Mouse (Mus musculus) cerebellum, adult (tissue): ENCODE measurements at regions not wholly inside any gene's neighbourhood (a gene's known extent, or its start where the extent isn't known, plus 50 kb on each side); places are given as distances from the start of the nearest gene placed in this dataset.

Experiments
- ATAC-seq: cut with Nextera tagmentation; 2 replicates; pipeline ENCODE4 v1.9.2; 2017; ENCODE audit warnings: mild to moderate bottlenecking, moderate library complexity, mixed read lengths; ENCODE audit not compliant: insufficient number of reproducible peaks, low FRiP score, low TSS enrichment

DNA sequence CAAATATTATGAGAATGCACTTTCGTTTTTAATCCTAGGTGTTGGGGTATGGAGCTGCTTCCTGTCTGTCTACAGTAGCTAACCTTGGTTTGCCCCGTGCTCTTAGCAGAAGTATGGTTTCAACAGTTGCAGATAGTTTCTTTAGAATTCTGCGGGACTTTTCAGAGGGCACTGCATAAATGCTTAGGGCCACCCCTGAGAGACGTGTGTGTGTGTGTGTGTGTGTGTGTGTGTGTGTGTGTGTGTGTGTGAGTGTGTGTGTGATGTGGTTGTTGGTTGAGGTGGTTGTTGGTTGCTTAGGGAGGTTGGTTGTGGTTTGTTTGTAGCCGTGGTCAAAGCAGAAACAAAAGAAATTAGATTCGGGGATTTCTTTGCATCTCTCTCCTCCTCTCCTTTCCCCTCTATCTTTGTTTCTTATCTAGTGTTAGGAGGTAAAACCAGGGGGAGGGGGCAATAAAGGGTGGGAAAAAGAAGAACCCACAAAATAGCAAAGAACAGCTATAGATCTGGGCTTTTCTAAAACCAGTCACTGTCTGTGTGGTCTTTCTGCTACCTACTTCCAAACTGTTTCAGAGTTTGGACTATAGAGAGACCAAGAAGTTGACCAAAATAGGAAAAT, 118.7 kb upstream of the Lemd2 start:
- ATAC-seq = no peak

GRCm38 (mm10) chr17:27318969-27319695, 114.9 kb upstream of the Lemd2 start:
- ATAC-seq = no peak

DNA sequence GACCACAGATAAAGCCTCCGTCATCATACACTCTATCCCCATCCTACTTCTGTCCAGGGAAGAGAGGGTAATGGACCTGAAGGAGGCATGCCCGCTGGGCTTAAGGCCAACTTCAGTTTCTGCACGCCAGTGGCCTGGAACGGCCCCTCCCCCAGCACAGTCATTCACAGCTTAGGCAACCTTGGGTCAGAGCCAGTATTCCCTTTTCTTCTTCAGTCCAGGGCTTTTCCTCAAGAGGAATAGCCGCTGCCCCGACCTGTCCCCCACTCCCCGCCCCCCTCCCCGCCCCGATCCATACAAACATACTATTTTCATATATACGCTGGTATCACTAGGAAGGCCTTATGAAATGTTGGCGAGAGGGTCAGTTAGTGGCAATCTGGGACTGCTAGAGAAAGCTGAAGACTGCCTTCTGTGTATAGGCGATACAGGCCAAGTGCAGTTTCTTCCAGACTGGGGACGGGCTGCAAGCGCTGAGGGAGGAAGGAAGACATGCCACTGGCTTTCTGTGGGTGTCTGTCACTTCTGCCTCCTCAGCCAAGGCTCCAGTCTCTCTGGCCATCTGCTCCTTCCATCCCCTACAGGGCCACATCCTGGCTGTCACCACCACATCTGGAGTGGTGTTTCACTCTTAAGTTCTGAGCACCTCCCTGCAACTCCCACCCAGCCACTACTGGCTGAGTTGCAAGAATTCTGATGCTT, 113.5 kb upstream of the Lemd2 start:
- ATAC-seq = no peak

GRCm38 (mm10) chr17:27316711-27317575, 112.7 kb upstream of the Lemd2 start:
- no peak for ATAC-seq

GRCm38 (mm10) chr17:27315947-27316628, 111.8 kb upstream of the Lemd2 start:
- ATAC-seq = no peak

DNA sequence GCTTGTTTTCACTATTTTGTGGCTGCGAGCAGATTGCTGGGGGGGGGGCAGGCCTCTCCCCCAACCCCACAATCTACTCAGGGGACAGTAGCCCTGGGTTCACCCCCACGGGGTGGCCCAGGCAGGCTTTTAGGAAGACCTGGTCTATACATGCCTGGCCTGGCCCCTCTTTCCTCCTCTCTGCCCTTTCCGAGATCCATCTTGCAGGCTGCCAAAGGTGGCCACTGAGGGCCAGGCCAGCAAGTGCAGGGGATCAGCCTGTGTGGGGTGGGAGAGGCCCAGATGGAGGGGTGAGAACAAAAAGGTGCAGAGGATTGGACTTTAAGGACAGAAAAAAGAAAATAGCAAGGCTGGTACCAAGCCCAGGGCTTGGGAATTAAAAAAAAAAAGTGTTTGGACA, 111.2 kb upstream of the Lemd2 start:
- ATAC-seq = no peak

DNA sequence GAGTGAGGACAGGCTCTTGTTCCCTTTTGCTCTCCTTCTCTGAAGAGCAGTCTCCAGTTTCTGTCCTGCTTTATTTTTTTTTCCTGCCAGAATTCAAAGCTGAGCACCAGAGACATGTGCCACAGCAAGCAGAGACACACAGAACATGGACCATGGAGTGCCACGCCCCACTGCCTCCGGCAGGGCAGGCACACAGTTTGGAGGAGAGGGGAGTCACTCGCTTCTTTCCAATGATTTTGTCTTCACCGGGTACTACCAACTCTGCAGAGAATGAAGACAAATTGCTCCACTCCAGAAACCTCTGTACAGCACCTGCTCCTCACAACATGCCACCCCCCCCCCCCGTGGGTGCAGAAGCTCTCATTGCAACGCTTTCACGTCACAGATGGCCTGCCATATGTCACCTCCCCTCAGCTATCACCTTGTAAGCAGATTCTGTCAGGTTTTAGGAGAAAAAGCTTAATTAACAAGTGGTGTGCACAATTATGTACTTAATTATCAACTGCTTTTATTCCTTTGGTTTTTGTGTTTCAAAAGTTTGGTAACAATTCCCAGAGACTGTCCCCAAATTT, 110.6 kb upstream of the Lemd2 start:
- ATAC-seq = no peak

DNA sequence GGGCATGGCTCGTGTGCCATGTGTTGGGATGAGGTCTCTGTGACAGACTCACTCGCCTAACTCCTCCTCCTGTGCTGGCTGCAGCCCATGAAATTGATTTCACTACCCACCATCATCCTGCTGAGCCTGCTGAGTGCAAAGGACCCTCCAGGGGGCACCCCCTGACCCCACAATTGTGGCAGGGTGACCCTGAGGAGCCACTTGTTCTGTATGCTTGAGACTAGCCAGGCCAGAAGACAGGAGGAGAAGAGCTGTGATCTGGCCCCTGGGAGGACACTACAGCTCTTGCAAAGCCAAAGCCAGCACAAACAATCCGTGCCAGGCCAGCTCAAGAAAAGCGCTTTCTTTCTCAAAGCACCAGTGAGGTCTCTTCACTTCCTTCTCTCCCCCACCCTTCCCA, 104.7 kb upstream of the Lemd2 start:
- ATAC-seq = no peak

DNA sequence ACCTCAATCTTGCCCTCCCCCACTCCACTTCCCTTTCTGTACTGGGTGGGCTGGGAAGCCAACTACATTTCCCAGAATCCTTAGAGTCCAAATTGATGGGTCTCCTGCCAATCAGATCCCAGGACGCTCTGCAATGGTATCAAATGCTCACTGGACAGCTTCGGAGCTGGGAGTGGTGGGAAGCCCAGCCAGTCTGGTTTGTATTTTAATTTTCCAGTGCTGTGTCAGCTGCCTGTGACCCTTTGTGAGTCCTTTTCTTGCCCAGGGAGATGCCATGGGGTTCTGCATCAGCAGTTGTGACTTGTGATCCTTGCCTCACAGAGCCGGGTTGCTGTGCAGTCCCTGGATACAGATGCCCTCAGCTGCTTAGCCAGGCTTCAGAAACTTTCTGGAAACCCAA, 100.6 kb upstream of the Lemd2 start:
- ATAC-seq = no peak

- ATAC-seq = no peak
Observed at GRCm38 (mm10) chr17:27303633-27304479, 99.6 kb upstream of the Lemd2 start.

DNA sequence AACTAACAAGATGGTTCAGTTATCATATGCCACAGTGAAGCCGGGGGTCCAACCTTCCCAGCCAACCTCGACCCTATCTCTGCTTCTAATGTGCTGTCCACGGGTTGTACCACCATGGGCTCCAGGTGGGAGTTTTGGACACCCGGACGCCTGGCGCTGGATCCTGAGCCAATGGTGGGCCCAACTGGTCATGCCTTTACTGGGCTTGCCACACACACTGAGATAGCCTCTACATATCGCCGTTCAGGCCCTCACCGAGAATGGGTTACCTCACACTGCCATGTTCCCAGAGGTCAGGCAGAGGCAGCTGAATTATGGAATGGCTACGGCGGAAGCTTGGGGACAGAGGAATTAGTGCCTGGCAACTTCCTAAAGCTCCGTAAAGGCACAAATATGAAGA, 98.8 kb upstream of the Lemd2 start:
- no peak for ATAC-seq

DNA sequence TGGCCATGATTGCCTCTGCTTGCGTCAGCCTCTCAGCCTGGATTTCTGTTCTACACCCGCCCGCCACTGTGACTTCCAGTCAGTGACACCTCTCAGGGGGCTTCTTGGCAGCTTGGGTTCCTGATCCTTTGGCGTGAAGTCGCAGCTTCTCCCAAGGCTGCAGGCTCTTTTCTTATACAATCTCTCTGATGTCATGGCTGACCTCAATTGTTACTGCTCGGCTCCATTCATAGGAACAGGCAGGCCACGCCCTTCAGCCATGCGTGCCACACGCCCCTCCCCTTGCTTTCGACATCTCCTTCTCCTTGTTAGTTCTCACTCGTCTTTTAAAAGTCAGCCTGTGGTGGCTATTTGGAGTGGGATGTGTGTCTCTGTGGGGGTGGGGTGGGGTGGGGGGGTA, 97.1 kb upstream of the Lemd2 start:
- no peak for ATAC-seq

GRCm38 (mm10) chr17:27299297-27299696, 95.0 kb upstream of the Lemd2 start:
- no peak for ATAC-seq

- no peak for ATAC-seq
Observed at GRCm38 (mm10) chr17:27298351-27298750, 94.1 kb upstream of the Lemd2 start.

GRCm38 (mm10) chr17:27296156-27296555, 91.9 kb upstream of the Lemd2 start:
- no peak for ATAC-seq

GRCm38 (mm10) chr17:27294208-27294604, 89.9 kb upstream of the Lemd2 start:
- ATAC-seq = no peak

DNA sequence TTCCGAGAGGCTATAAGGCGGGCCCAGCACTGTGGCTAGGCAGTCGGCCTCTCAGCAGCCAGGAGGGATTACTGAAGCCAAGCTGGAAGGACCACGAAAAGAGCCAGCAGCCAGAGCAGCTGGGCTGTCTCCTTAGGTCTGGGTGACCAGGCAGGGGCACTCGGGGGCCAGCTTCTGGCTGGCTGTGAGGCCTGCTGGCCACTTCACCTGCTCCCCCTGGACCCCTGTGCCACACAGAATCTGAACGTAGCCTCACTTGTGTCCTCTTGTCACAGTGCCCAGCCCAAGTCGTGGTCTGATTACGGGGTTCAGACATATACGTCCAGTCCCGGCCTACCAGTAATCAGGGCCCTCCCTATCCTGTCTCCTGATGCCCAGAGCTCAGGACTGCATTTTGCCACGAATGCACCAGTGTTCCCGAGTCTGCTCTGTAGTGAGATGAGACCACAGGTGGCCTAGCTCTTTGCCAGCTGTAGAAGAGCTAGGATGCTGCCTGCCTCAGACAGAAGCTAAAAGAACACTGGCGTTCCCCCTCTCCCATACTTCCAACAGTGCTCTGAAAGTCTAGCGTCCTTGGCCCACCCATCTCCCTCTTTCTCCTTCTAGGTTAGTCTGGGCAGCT, 89.4 kb upstream of the Lemd2 start:
- ATAC-seq = no peak

GRCm38 (mm10) chr17:27291673-27292072, 87.4 kb upstream of the Lemd2 start:
- ATAC-seq = peak; percentile 15; the same call in 1 of the 2 replicates
